Mouse (Mus musculus) large intestine, adult 2 months (tissue): ENCODE measurements around the gene Kif6. TPM values are rescaled to one million over a fixed set of nuclear protein-coding genes. Genes with fewer than 3 reads are reported as not detected.

Source experiments
- DNase-seq: peaks from one replicate; pipeline ENCODE4 v3.0.0-alpha.2; 2012; ENCODE audit warnings: low read depth, low spot score
- WGBS: fragments of 180-500 bp; shearing (Covaris S2); methylation state at CpG from one replicate; pipeline ENCODE4 v1.1.7; 2018; 5-methylcytosine and 5-hydroxymethylcytosine counted together
- polyA plus RNA-seq: library from polyadenylated mRNA; depleted of rRNA; stranded (reverse); fragments of >200 nt; gene quantifications from 2 replicates; pipeline ENCODE4 v1.2.3, GENCODE M21; 2012

The Kif6 gene
- polyA plus RNA-seq, 1 experiment = 0.10 TPM

- DNase-seq = no peak
- 53% methylated on average over 10 of the region's 10 CpGs for WGBS
These were observed 156.9 kb downstream of the Kif6 start for GRCm38 (mm10) chr17:49771703-49772315.

GRCm38 (mm10) chr17:49777115-49777839, 162.3 kb downstream of the Kif6 start:
- 29% methylated on average over 13 of the region's 13 CpGs for WGBS
- no peak for DNase-seq

- DNase-seq = no peak
- WGBS = 81% methylated on average over 4 of the region's 4 CpGs
These were observed 164.1 kb downstream of the Kif6 start for GRCm38 (mm10) chr17:49779066-49779465.

GRCm38 (mm10) chr17:49779576-49779975, 164.6 kb downstream of the Kif6 start:
- no peak for DNase-seq
- WGBS = 69% methylated on average over 3 of the region's 3 CpGs

- no peak for DNase-seq
These were observed 170.9 kb downstream of the Kif6 start for GRCm38 (mm10) chr17:49785851-49786250.

GRCm38 (mm10) chr17:49787351-49787750, 172.4 kb downstream of the Kif6 start:
- DNase-seq = no peak
- 85% methylated on average over 9 of the region's 9 CpGs for WGBS

More at GRCm38 (mm10) chr17:49785851-49786250, 170.9 kb downstream of the Kif6 start:
- 83% methylated on average over 5 of the region's 5 CpGs for WGBS

GRCm38 (mm10) chr17:49788187-49788974, 173.4 kb downstream of the Kif6 start:
- WGBS = 65% methylated on average over 7 of the region's 7 CpGs
- DNase-seq = no peak

- WGBS = 94% methylated on average over 5 of the region's 5 CpGs
These were observed 176.6 kb downstream of the Kif6 start for GRCm38 (mm10) chr17:49791546-49791945.

GRCm38 (mm10) chr17:49792217-49792743, 177.3 kb downstream of the Kif6 start:
- WGBS = 80% methylated on average over 10 of the region's 10 CpGs
- DNase-seq = no peak

More at GRCm38 (mm10) chr17:49791546-49791945, 176.6 kb downstream of the Kif6 start:
- no peak for DNase-seq

GRCm38 (mm10) chr17:49792946-49793345, 178.0 kb downstream of the Kif6 start:
- no peak for DNase-seq
- WGBS = 95% methylated on average over 1 of the region's 1 CpGs

- 92% methylated on average over 3 of the region's 3 CpGs for WGBS
- no peak for DNase-seq
These were observed 179.0 kb downstream of the Kif6 start for GRCm38 (mm10) chr17:49793965-49794364.

GRCm38 (mm10) chr17:49795241-49795640, 180.3 kb downstream of the Kif6 start:
- no peak for DNase-seq
- 81% methylated on average over 3 of the region's 3 CpGs for WGBS

GRCm38 (mm10) chr17:49796116-49796515, 181.2 kb downstream of the Kif6 start:
- WGBS = 82% methylated on average over 3 of the region's 3 CpGs
- DNase-seq = no peak

GRCm38 (mm10) chr17:49799168-49799567, 184.2 kb downstream of the Kif6 start:
- DNase-seq = no peak
- WGBS = 70% methylated on average over 5 of the region's 5 CpGs

- WGBS = 53% methylated on average over 2 of the region's 2 CpGs
- DNase-seq = no peak
These were observed 185.2 kb downstream of the Kif6 start for GRCm38 (mm10) chr17:49800157-49800556.

- no peak for DNase-seq
- WGBS = 95% methylated on average over 4 of the region's 4 CpGs
These were observed 192.5 kb downstream of the Kif6 start for GRCm38 (mm10) chr17:49807461-49807860.

- 79% methylated on average over 6 of the region's 6 CpGs for WGBS
- no peak for DNase-seq
These were observed 193.9 kb downstream of the Kif6 start for GRCm38 (mm10) chr17:49808712-49809343.

GRCm38 (mm10) chr17:49813893-49814640, 199.1 kb downstream of the Kif6 start:
- no peak for DNase-seq
- WGBS = 71% methylated on average over 5 of the region's 5 CpGs

- WGBS = 53% methylated on average over 5 of the region's 5 CpGs
- DNase-seq = no peak
These were observed 201.2 kb downstream of the Kif6 start for GRCm38 (mm10) chr17:49816067-49816565.
